Mouse (Mus musculus) E14TG2a.4 (cell line): ENCODE data around the gene Tle6.

Experiments
- CTCF ChIP-seq: conservative IDR thresholded peaks from 2 replicates; pipeline ENCODE4 v1.5.1; 2014; ENCODE audit warnings: low read length
- NANOG ChIP-seq: IDR thresholded peaks from 2 replicates; pipeline ENCODE4 v1.6.1; 2014; ENCODE audit warnings: borderline replicate concordance, low read length, mixed read lengths
- POU5F1 ChIP-seq: IDR thresholded peaks from 2 replicates; pipeline ENCODE4 v1.6.1; 2014; ENCODE audit warnings: low read length, borderline replicate concordance

DNA sequence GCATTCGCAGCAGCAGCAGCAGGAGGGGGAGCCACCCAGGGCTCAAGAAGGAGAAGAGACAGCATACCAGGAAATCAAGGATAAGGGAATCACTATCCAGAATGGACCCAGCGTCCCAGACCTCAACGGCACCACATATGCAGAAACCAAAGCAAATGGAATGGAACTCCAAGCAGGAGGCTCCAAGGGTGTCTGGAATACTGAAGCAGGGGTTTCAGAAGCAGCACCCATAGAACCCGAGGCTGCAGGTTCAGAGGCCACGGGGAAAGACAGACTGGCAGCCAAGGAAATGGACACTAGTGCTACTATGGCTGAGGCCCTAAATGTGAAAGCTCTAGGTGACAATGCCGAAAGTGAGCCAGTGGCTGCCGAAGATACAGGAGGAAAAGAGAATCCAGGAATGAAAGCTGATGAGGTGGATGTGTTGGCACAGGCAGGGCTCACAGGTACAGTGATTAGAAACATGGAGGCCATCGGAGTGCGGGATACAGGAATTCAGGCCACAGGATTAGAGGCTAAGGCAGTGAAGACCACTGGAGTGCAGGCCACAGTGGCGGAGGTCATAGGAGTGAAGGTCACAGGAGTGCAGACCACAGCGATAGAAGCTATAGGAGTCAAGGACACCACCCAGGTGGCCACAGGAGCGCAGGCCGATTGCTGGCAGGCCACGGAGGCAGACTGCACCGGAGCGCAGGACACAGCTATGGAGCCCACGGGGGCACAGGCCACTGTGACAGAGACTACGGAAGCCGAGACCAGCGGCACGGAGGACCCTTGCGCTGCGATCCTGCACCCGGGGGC is 42.0 kb upstream of the Tle6 start:
- TF ChIP-seq CTCF = no peak
- TF ChIP-seq NANOG = no peak
- TF ChIP-seq POU5F1 = no peak
